Mouse (Mus musculus) liver, embryonic 12.5 days (tissue): ENCODE measurements around the gene Cmss1. TPM values are rescaled to one million over a fixed set of nuclear protein-coding genes. Genes with fewer than 3 reads are reported as not detected.

ENCODE experiments used
- ATAC-seq: fragments of 200-750 bp; cut with Nextera tagmentation; 2 replicates; pipeline ENCODE4 v1.8.0; 2017; ENCODE audit warnings: moderate number of reproducible peaks, mild to moderate bottlenecking, moderate library complexity
- H3K27ac ChIP-seq: fragments of 300-500 bp; sonication (generic); 2 replicates; pipeline ENCODE4 v1.5.1; 2016; ENCODE audit warnings: mild to moderate bottlenecking
- H3K27me3 ChIP-seq: fragments of 300-500 bp; sonication (generic); replicated peaks from 2 replicates; pipeline ENCODE4 v1.6.1; 2016; ENCODE audit warnings: mild to moderate bottlenecking, moderate library complexity
- H3K36me3 ChIP-seq: fragments of 300-500 bp; sonication (generic); 2 replicates; pipeline ENCODE4 v1.6.1; 2016; ENCODE audit warnings: mild to moderate bottlenecking, moderate library complexity
- H3K4me1 ChIP-seq: fragments of 300-500 bp; sonication (generic); 2 replicates; pipeline ENCODE4 v1.6.1; 2016
- H3K4me2 ChIP-seq: fragments of 300-500 bp; sonication (generic); 2 replicates; pipeline ENCODE4 v1.6.1; 2016; ENCODE audit warnings: mild to moderate bottlenecking, moderate library complexity
- H3K4me3 ChIP-seq: fragments of 300-500 bp; sonication (generic); 2 replicates; pipeline ENCODE4 v1.5.1; 2016; ENCODE audit warnings: mild to moderate bottlenecking, moderate library complexity
- H3K9ac ChIP-seq: fragments of 300-500 bp; sonication (generic); 2 replicates; pipeline ENCODE4 v1.6.1; 2016; ENCODE audit warnings: mild to moderate bottlenecking, moderate library complexity
- H3K9me3 ChIP-seq: fragments of 300-500 bp; sonication (generic); replicated peaks from 2 replicates; pipeline ENCODE4 v1.6.1; 2016; ENCODE audit warnings: mild to moderate bottlenecking, moderate library complexity
- WGBS: fragments of 180-500 bp; shearing (Covaris S2); methylation state at CpG from one replicate; pipeline ENCODE4 v1.1.7; 2016; ENCODE audit not compliant: insufficient replicate concordance; 5-methylcytosine and 5-hydroxymethylcytosine counted together
- polyA plus RNA-seq: library from polyadenylated mRNA; unstranded; fragments of >200 nt; fragmentation: Nextera tagmentation; extraction: Ambion mirVana; gene quantifications from 2 replicates; pipeline ENCODE4 v1.2.1, GENCODE M21; 2016

Cmss1 gene
- polyA plus RNA-seq, 1 experiment from 2014 or later = 47.6 TPM

GRCm38 (mm10) chr16:57536511-57536910 is 70.2 kb downstream of the Cmss1 start:
- H3K9me3 ChIP-seq = no peaks in the 10 kb centered on the region
- WGBS = 76% methylated on average over 7 of the region's 7 CpGs
- H3K4me3 ChIP-seq = no peak overlapping the region
- no peaks in the 10 kb centered on the region for H3K27me3 ChIP-seq
- ATAC-seq = no peak
- H3K4me2 ChIP-seq = no peak overlapping the region
- H3K4me1 ChIP-seq = peaks cover 5% of the 10 kb centered on the region; the same call in 1 of the 2 replicates
- H3K9ac ChIP-seq = no peak overlapping the region
- H3K27ac ChIP-seq = no peak overlapping the region
- H3K36me3 ChIP-seq = no peaks in the 10 kb centered on the region

GRCm38 (mm10) chr16:57534811-57535210 is 71.9 kb downstream of the Cmss1 start:
- WGBS = 36% methylated on average over 1 of the region's 1 CpGs
- Histone ChIP-seq H3K27ac (no peak overlapping the region), H3K9me3 (no peaks in the 10 kb centered on the region), H3K4me2 (no peak overlapping the region), H3K36me3 (no peaks in the 10 kb centered on the region), H3K27me3 (no peaks in the 10 kb centered on the region), H3K9ac (no peak overlapping the region), H3K4me1 (peaks cover 5% of the 10 kb centered on the region; the same call in 1 of the 2 replicates), H3K4me3 (no peak overlapping the region)
- no peak for ATAC-seq

- ATAC-seq = no peak
- Histone ChIP-seq H3K4me2 (no peak overlapping the region), H3K36me3 (no peaks in the 10 kb centered on the region), H3K27ac (no peak overlapping the region), H3K4me1 (peaks cover under 1% of the 10 kb centered on the region; the same call in 1 of the 2 replicates), H3K27me3 (no peaks in the 10 kb centered on the region), H3K4me3 (no peak overlapping the region), H3K9ac (no peak overlapping the region), H3K9me3 (no peaks in the 10 kb centered on the region)
- 38% methylated on average over 1 of the region's 1 CpGs for WGBS
These were observed 72.3 kb downstream of the Cmss1 start for GRCm38 (mm10) chr16:57534365-57534764.

GRCm38 (mm10) chr16:57532081-57532493 is 74.6 kb downstream of the Cmss1 start:
- no peak for ATAC-seq
- Histone ChIP-seq H3K4me2 (no peak overlapping the region), H3K27me3 (no peaks in the 10 kb centered on the region), H3K4me1 (no peaks in the 10 kb centered on the region; the same call in 1 of the 2 replicates), H3K9me3 (no peaks in the 10 kb centered on the region), H3K36me3 (no peaks in the 10 kb centered on the region), H3K4me3 (no peak overlapping the region), H3K27ac (no peak overlapping the region), H3K9ac (no peak overlapping the region)
- WGBS = 73% methylated on average over 6 of the region's 6 CpGs

GRCm38 (mm10) chr16:57530547-57530946 is 76.1 kb downstream of the Cmss1 start:
- 61% methylated on average over 4 of the region's 4 CpGs for WGBS
- Histone ChIP-seq H3K9me3 (no peaks in the 10 kb centered on the region), H3K4me2 (no peak overlapping the region), H3K36me3 (no peaks in the 10 kb centered on the region), H3K9ac (no peak overlapping the region), H3K27ac (no peak overlapping the region), H3K4me3 (no peak overlapping the region), H3K4me1 (no peaks in the 10 kb centered on the region), H3K27me3 (no peaks in the 10 kb centered on the region)
- ATAC-seq = no peak

GRCm38 (mm10) chr16:57528457-57528856 is 78.2 kb downstream of the Cmss1 start:
- H3K4me2 ChIP-seq = no peak overlapping the region
- H3K9me3 ChIP-seq = no peaks in the 10 kb centered on the region
- WGBS = 64% methylated on average over 4 of the region's 4 CpGs
- no peaks in the 10 kb centered on the region for H3K4me1 ChIP-seq
- no peak for ATAC-seq
- H3K27me3 ChIP-seq = no peaks in the 10 kb centered on the region
- H3K9ac ChIP-seq = no peak overlapping the region
- H3K27ac ChIP-seq = no peak overlapping the region
- no peak overlapping the region for H3K4me3 ChIP-seq
- no peaks in the 10 kb centered on the region for H3K36me3 ChIP-seq

- no peaks in the 10 kb centered on the region for H3K4me1 ChIP-seq
- no peaks in the 10 kb centered on the region for H3K9me3 ChIP-seq
- H3K9ac ChIP-seq = no peak overlapping the region
- 76% methylated on average over 7 of the region's 7 CpGs for WGBS
- H3K27me3 ChIP-seq = no peaks in the 10 kb centered on the region
- H3K36me3 ChIP-seq = no peaks in the 10 kb centered on the region
- H3K27ac ChIP-seq = no peak overlapping the region
- no peak overlapping the region for H3K4me2 ChIP-seq
- no peak overlapping the region for H3K4me3 ChIP-seq
- ATAC-seq = no peak
These were observed 79.8 kb downstream of the Cmss1 start for GRCm38 (mm10) chr16:57526893-57527292.

- 70% methylated on average over 4 of the region's 4 CpGs for WGBS
- no peaks in the 10 kb centered on the region for H3K27me3 ChIP-seq
- no peak overlapping the region for H3K4me3 ChIP-seq
- H3K9ac ChIP-seq = no peak overlapping the region
- no peak for ATAC-seq
- H3K4me1 ChIP-seq = no peaks in the 10 kb centered on the region
- no peaks in the 10 kb centered on the region for H3K9me3 ChIP-seq
- H3K36me3 ChIP-seq = no peaks in the 10 kb centered on the region
- no peak overlapping the region for H3K4me2 ChIP-seq
- no peak overlapping the region for H3K27ac ChIP-seq
These were observed 81.2 kb downstream of the Cmss1 start for GRCm38 (mm10) chr16:57525476-57525875.

- WGBS = 72% methylated on average over 5 of the region's 5 CpGs
- Histone ChIP-seq H3K27me3 (no peaks in the 10 kb centered on the region), H3K27ac (no peak overlapping the region), H3K9ac (no peak overlapping the region), H3K36me3 (no peaks in the 10 kb centered on the region), H3K4me1 (no peaks in the 10 kb centered on the region), H3K9me3 (no peaks in the 10 kb centered on the region), H3K4me3 (no peak overlapping the region), H3K4me2 (no peak overlapping the region)
- no peak for ATAC-seq
These were observed 81.6 kb downstream of the Cmss1 start for GRCm38 (mm10) chr16:57525046-57525445.

GRCm38 (mm10) chr16:57515636-57516035 is 91.0 kb downstream of the Cmss1 start:
- Histone ChIP-seq H3K4me1 (no peaks in the 10 kb centered on the region), H3K27me3 (no peaks in the 10 kb centered on the region), H3K27ac (no peak overlapping the region), H3K9me3 (no peaks in the 10 kb centered on the region), H3K4me3 (no peak overlapping the region), H3K36me3 (no peaks in the 10 kb centered on the region), H3K9ac (no peak overlapping the region), H3K4me2 (no peak overlapping the region)
- WGBS = 82% methylated on average over 10 of the region's 10 CpGs
- no peak for ATAC-seq

- Histone ChIP-seq H3K36me3 (no peaks in the 10 kb centered on the region), H3K9me3 (no peaks in the 10 kb centered on the region), H3K27me3 (no peaks in the 10 kb centered on the region), H3K4me1 (no peaks in the 10 kb centered on the region), H3K9ac (no peak overlapping the region), H3K27ac (no peak overlapping the region), H3K4me2 (no peak overlapping the region), H3K4me3 (no peak overlapping the region)
- ATAC-seq = no peak
- WGBS = 83% methylated on average over 4 of the region's 4 CpGs
These were observed 92.3 kb downstream of the Cmss1 start for GRCm38 (mm10) chr16:57514371-57514770.

- H3K27me3 ChIP-seq = no peaks in the 10 kb centered on the region
- no peaks in the 10 kb centered on the region for H3K9me3 ChIP-seq
- 76% methylated on average over 7 of the region's 7 CpGs for WGBS
- no peak overlapping the region for H3K4me3 ChIP-seq
- H3K36me3 ChIP-seq = no peaks in the 10 kb centered on the region
- ATAC-seq = no peak
- no peak overlapping the region for H3K4me2 ChIP-seq
- no peak overlapping the region for H3K9ac ChIP-seq
- H3K4me1 ChIP-seq = no peaks in the 10 kb centered on the region
- no peak overlapping the region for H3K27ac ChIP-seq
These were observed 93.1 kb downstream of the Cmss1 start for GRCm38 (mm10) chr16:57513562-57513961.

GRCm38 (mm10) chr16:57509099-57509498 is 97.6 kb downstream of the Cmss1 start:
- Histone ChIP-seq H3K9ac (no peak overlapping the region), H3K27me3 (no peaks in the 10 kb centered on the region), H3K27ac (no peak overlapping the region), H3K4me1 (no peaks in the 10 kb centered on the region), H3K9me3 (no peaks in the 10 kb centered on the region), H3K4me2 (no peak overlapping the region), H3K36me3 (no peaks in the 10 kb centered on the region), H3K4me3 (no peak overlapping the region)
- no peak for ATAC-seq
- WGBS = 41% methylated on average over 3 of the region's 3 CpGs
